Mouse (Mus musculus): ENCODE results near the gene Pdhx.

DNA sequence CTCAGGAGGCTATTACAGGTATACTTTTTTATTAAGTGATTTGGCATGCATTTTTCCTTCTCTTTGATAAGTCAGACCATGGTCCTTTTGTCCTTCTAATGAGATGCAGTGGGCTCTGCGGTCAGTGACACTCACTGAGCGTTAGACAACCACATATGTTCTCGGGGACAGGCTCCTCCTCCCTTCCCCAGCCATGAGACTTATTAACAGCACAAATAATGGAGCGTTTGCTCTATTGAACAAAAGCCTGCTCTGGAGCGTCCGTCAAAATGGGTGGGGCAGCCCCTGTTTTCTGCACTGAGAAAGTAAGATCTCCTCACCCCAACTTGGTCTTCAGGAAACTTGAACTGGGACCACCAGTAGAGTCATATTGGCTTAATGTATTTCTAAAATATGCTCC is 16.2 kb upstream of the Pdhx start:
- TF ChIP-seq CHD2 (IDR thresholded peaks at IDR 0.05; ENCODE audit: low read depth, low read length) (no peak), ZNF384 (IDR thresholded peaks at IDR 0.05; ENCODE audit: low read depth, low read length) (no peak)

Data from ES-E14 (cell line).